Mouse (Mus musculus) gastrocnemius, adult 8-10 months (tissue): ENCODE measurements around the gene Tmem270. TPM values are rescaled to one million over a fixed set of nuclear protein-coding genes. Genes with fewer than 3 reads are reported as not detected.
"Not testable (repeated sequence)": the region's sequence is repeated elsewhere in the genome, so short reads cannot be mapped to it uniquely, and the experiment has no call there.

Experiments
- DNase-seq, 2 experiments: peaks; one replicate each; pipeline ENCODE4 v3.0.0; 2022; ENCODE audit warnings: low spot score in 2 of 2
- total RNA-seq, 4 experiments: library from RNA; stranded (reverse); gene quantifications; 2 replicates each; pipeline ENCODE4 v1.2.4; 2022

Tmem270 gene
- not detected for total RNA-seq

DNA sequence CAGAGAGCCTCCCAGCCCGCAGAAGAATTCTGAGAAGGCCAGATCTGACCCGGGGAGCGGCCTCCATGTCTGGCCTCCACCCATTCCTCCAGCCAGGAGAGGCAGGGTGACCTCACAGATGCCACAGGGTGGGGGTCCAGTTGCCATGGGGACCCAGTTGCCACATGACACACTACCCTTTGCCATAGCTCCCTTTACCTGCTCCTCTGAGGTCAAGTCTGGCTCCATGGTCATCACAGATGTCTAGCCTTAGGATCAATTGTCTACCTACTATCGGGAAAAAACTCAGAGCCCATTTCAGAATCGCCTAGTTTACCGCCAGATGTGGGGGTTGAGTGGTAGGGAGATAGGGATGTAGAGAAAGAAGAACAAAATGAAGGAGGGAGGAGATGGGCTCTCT is at the start of gene Tmem270:
Tmem270 (minus strand) TSS at position 101 of the 400 bp plus-strand sequence.
- DNase-seq: no peak

DNA sequence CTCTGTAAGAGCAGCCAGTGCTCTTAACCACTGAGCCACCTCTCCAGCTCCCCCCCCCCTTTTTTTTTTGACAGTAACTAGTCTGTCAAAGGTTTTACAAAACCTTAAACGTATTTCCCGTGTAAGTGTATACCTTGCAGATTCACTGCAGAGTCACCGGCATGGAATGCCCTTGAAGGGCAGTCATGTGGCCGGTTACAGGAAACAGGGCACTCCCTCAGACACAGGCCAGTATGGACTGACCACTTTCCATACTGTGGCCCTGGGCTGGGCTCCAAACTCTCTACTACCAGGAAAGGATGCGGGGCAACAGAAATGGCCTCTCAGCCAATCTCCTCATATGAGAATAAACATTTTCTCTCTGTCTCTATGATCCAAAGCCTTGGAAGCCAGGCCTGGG is 49.0 kb upstream of the Tmem270 start:
- DNase-seq: no peak

DNA sequence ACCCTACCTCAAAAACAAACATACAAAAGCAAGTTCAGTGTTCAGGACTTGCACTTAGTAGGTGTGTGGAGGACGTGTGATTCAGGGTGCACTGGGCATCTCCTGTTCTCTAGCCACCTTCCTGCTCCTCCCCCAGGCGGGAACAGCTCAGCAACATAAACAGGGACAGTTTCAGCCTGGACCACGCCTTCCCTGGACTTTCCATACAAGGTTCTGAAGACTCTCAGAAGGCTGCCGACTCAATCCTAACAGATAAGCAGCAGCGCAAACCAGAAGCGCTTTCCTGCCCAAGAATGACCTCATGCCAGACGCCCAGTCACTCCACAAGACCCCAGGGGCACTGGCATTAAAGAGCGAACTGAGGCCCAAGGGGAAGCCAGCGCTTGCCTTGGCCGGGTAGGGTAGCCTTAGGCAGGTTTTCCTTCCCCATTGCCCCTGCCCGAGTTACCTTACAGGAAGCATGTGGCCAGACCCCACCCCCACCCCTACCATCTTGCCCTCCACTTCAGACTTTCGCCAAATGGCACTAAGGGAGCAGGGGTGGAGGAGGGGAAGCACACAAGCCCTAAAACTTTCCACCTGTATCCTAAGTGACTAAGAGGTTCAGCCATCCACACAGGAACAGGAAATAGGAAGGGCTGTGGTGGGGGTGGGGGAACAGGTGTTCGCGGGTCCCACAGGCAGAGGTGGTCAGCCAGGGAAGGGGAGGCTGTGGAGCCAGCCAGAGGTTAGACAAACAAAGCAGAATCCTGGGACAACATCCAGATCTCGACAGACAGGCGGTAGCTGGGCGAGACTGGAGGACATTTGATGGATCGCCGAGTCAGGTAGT is 44.7 kb upstream of the Tmem270 start:
- DNase-seq: no peak

DNA sequence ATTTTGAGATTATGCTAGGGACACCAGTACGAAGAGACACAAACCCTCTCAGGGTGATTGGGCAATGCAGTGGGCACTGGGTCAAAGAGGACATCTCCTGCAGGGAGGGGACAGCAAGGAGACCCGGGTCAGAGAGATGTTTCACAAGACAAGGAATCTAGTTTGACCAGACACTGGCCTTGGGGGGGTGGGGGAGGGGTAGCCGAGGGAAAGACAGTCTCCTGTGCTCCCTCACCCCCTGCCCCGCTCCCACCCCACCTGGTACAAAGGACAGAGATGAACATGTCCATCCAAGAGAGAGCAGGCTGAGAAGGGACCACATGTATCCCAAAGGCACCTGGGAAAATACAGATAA is 41.5 kb upstream of the Tmem270 start:
- DNase-seq: no peak

DNA sequence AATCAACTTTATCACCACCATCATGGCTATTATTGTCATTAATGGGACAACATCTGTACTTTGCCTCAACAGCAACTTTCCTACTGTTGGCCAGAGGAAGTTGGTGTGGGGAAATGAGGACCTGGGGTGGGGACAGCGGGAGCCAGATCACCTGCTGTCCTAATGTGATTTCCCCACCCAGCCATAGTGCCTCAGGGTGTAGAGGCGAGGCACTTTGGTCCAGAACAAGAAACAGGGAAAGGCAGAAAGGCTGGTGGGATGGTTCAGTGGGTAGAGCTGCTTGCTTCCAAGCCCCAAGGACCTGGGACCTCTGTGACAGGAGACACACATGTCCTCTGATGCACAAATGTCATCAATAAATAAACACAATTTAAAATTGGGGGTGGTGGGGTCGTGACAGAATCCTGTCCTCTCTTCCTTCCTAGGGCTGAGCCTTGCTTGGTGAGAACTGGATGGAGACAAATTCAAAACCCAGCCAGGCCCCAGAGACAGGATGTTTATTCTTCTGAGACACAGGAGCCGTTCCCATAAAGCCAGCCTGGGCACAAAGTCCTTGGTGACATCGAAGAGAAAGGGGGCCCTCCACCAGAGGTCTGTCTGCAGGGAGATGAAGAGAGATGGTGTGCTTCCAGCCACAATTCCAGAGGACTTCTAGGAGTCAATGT is 41.0 kb upstream of the Tmem270 start:
- no peak for DNase-seq

DNA sequence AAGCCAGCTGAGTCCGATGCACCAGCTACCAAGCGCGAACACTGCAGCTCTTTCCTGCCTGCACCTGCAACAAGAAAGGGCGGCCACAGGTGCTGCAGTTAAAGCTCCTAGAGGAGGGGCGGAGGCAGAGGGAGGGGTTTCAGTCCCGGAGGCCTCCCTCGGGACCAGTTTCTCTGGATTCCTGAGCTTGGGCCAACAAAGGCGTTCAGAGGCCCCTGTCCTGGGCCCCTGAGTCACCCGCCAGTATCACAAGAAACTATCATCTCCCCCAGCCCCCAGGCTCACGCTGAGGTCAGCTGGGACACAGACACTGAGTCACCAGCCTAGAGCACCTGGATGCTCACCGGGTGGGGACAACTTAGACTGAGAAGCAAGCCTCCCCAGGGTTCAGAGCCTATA is 40.3 kb upstream of the Tmem270 start, which contains the start of gene Cldn4:
Cldn4 (minus strand) TSS at position 78 of the 399 bp plus-strand sequence.
- DNase-seq: no peak

DNA sequence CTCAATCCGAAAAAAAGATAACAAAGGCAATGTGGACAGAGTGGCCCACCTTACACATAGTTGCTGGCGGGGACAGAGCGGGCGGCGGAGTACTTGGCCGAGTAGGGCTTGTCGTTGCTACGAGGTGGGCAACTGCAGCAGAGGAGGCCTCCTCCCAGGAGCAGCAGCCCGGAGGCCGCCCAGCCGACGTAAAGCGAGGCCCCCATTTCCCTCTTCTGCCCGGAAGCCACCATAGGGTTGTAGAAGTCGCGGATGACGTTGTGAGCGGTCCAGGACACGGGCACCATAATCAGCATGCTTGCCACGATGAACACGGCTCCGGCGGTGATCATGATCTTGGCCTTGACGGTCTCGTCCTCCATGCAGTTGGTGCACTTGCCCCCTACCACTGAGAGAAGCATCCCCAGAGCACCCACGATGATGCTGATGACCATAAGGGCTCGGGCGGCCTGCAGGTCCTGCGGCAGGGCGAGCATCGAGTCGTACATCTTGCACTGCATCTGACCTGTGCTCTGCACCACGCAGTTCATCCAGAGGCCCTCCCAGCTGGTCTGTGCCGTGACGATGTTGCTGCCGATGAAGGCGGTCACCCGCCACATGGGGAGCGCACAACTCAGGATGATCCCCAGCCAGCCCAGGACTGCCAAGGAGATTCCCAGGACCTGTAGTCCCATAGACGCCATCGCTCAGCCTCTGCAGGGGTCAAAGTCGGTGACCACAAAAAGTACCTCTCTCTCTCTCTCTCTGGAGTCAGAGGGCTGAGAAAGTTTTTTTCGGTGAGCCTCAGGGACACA is 39.7 kb upstream of the Tmem270 start:
- no peak for DNase-seq

DNA sequence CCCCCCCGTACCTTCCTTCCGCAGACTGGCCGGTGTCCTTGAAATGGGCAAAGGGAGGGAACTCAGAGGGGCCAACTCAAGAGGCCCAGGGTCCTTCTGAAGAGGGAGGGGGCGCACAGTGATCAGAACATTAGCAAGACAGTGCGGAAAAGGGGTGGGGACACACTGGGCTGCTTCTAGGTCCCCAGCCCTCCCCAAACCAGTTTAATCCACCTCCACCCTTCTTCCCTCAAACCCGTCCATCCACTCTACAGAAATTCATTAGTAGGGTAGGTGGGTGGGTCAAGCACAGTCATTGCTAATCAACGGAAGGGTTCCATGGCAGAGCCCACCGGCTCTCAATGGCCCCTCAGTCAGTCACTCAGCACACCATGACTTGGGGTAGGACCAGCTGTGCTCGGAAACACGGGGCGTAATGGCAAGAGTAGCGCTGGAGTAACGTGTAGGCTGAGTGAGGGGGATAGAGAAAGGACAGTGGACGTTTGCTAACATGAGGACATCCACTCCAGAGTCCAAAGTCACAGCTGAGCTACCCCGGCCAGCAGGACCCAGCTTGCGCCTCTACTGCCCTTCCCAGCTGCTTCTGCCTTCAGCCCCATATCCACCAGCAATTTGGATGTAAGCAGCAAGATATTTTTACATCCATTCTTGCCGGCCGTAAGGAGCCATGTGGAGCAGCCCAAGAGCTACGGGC is 38.9 kb upstream of the Tmem270 start:
- DNase-seq: no peak

DNA sequence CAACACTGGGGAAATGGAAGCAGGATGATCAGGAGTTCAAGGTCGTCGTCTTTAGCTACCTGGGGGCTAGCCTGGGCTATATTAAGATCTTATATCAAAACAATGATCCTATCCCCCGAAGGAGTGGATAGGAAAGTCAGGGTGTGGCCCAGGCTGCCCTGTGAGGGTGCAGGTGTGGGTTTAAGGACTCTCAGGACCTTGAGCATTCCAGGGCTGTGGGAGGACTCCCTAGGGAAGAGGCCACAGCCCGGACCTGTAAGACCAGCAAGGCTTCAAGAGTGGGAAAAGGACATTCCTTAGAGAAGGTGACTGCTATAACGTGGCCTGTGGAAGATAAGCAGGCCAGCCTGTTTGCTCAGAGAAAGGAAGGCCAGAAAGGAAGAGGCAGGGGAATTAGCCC is 37.6 kb upstream of the Tmem270 start:
- DNase-seq: no peak

DNA sequence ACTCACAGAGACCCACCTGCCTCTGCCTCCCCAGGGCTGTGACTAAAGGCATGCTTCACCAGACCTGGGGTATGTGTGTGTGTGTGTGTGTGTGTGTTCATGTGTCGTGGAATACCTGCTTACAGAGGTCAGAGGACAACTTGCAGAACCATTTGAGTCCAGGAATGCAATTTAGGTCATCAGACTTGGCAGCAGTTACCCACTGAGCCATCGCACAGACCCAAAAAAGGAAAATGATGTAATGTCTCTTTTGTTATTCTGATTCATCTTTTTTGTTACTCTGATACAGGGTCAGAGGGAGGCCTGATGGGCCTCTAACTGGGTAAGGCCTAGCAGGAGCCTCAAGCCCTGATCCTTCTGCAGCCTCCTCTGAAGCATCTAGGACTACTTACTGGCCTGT is 36.2 kb upstream of the Tmem270 start:
- DNase-seq: no peak

DNA sequence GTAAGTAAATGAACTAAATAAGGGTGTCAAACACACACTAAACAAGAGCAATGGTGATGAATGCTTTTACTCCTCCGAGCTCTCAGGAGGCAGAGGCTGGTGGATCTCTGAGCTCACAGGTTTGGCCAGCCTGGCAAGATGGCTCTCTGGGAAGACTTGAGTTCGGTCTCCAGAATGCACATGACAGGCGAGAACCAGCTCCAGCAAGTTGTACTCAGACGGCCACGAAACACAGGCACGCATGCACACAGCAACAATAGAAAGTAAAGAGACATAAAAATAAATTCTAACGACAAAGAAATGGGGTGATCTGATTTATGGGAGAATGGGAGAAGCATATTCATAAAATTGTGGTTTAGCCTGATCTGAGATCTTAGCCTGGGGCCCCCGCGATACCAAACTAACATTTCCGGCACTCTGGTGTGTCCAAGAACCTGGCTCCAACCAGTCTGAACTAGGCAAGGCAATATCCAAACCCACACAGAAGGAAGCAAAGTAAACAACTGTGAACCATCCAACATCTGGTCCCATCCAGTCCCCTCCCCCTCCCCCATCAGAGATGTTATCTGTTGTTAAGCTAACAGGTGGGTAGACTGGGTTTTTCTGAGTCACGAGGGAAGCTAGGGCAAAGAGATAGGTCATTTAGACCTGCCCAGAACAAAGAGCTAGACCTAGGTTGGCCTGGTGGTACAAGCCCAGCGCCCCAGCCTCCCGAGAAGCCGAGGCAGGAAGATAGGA is 35.1 kb upstream of the Tmem270 start:
- no peak for DNase-seq

DNA sequence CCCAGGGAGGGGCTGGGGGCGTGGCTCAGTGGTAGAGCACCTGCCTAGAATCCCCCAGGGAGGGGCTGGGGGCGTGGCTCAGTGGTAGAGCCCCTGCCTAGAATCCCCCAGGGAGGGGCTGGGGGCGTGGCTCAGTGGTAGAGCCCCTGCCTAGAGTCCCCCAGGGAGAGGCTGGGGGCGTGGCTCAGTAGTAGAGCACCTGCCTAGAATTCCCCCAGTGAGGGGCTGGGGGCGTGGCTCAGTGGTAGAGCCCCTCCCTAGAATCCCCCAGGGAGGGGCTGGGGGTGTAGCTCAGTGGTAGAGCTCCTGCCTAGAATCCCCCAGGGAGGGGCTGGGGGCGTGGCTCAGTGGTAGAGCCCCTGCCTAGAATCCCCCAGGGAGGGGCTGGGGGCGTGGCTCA is 33.0 kb upstream of the Tmem270 start:
- DNase-seq: not testable (repeated sequence)

DNA sequence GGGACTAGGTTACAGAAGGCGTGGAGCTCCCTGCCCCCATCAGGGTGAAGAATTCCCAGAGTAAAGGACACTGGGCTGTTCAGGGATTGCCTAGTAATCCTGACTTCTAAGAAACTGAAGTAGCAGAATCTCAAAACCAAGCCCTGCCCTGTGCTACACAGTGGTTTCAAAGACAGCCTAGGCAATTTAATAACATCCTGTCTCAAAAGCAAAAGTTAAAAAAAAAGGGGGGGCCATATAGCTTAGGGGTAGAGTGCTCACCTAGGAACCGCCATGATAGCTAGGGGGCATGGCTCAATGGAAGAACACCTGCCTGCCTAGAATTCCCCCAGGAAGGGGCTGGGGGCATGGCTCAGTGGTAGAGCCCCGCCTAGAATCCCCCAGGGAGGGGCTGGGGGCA is 32.5 kb upstream of the Tmem270 start:
- no peak for DNase-seq

DNA sequence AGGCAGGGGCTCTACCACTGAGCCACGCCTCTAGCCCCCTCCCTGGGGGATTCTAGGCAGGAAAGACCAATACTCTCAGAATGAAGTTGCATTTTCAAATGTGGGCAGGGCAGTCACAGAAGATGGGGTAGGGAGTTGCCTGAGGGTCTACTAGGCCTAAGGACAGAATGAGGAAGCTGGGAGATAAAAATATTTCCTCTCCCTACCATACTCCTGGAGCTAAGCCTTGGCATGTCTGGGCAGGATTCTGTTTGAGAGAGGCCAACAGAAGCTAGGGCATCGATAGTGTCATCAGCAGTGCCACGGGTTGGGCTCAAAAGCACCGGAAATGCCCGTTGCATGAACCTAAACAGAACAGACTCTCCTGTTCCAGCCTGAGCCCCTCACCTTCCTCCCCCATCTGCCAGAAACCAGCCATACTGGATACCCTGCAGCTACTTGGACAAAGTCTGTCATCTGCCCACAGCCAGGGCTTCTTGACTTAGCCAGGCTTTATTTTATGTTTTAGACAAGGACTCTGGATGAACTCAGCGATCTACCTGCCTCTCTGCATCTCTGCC is 30.2 kb upstream of the Tmem270 start:
- no peak for DNase-seq

DNA sequence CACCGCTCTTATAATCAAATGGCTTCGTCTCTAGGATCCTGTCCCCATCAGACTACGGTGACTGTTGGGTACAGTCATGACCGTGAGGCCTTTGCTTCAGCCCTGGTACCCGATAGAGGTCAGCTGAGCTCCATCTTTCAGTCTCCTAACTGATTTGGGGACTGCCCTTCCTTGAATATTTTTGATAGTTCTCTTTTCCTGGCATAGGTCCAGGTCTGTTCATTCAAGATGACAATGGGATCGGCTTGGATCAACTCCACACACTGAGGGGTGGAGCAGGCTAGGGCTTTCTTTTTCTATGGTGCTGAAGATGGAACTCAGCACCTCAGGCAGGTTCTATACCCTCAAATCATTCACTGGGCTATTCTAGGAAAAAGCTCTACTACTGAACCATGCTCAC is 29.5 kb upstream of the Tmem270 start:
- no peak for DNase-seq

DNA sequence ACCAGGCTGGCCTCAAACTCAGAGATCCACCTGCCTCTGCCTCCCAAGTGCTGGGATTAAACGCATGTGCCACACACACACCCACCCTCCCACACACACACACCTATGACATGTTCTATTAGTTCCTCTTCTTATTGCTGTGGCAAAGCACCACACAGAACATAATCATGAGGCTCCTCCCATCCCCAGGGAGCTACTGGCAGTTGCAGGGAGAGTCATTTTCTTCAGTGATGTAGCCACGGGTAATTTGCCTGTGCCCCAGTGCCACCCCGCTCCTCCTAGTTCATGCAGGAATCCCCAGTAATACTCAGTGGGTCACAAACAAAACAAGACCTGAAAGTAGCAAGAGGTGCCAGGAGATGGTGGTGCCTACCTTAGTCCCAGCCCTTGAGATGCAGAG is 28.1 kb upstream of the Tmem270 start:
- no peak for DNase-seq

DNA sequence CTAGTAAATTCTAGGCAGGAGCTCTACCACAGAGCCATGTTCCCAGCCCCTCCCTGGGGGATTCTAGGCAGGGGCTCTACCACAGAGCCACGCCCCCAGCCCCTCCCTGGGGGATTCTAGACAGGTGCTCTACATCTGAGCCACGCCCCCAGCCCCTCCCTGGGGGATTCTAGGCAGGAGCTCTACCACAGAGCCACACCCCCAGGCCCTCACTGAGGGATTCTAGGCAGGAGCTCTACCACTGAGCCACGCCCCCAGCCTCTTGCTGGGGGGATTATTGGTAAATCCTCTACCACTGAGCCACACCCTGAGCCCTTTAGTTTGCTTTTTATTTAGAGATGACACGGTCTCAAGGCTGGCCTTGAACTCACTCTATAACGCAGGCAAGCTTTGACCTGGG is 27.2 kb upstream of the Tmem270 start:
- DNase-seq: not testable (repeated sequence)

DNA sequence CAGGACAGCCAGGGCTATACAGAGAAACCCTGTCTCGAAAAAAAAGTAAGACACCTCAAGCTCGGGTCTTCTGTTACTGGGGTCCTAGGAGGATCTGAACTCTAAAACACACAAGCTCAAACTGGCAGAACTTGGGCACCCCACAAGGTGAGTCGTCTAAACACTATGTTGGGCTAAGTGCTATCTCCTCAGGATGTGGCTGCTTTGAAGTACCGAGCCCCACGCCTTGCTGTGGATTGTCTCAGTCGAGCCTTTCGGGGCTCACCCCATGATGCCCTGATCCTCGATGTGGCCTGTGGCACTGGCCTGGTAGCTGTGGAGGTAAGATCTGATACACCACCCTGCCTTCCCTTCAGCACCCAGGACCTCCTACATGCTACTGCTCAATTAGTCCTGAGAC is 26.7 kb upstream of the Tmem270 start:
- DNase-seq: no peak

DNA sequence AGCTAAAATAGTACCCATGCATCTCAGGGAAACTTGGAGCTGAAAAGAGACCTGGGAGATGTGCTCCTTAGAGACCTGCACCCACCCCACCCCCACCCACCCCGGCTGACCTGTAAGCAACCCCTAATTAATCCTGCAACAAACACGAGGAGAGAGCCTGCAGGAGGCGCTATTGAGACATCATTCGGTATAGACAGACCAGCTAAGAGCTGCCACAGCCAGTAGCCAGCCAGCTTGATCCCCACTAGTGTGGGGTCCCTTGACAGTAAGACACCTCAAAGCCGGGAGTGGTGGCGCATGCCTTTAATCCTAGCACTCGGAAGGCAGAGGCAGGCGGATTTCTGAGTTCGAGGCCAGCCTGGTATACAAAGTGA is 26.4 kb upstream of the Tmem270 start:
- DNase-seq: peak; percentile 38 to 45

DNA sequence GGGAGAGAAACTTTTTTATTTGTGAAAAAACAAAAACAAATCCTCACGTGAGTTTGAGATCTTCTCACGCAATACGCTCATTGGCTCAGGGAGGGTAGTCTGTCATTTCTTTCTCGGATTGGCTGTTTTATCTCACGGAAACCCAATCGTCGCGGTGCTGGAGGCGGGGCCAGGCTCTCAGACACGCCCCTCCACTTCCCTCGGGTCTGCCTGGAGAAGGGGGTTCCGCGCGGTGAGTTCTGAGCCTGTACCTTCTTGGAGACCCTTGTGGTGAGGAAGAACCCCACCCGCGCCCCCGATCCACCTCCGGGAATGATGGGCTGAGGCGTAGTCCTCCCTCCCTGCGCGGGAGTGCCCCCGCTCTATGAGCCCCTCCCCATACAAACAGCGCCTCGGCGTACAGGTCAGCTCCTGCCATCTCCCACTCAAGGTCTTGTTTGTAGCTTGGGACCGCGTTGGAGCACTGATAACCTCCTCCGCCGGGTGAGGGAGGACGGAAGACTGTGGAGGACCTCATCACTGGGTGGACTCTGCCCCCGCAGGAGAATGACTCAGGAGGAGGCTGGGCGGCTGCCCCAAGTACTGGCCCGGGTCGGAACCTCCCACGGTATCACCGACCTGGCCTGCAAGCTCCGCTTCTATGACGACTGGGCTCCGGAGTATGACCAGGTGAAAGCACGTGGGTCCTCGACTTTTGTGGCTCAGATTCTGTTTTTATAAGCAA is 25.8 kb upstream of the Tmem270 start, which contains the start of gene Mettl27:
Mettl27 (plus strand) TSS at position 190 of the 724 bp plus-strand sequence.
- DNase-seq: peak; percentile 77 to 78
